Mouse (Mus musculus) liver, embryonic 11.5 days (tissue): ENCODE measurements around the gene Atp1b1. TPM values are rescaled to one million over a fixed set of nuclear protein-coding genes. Genes with fewer than 3 reads are reported as not detected.

Experiments used
- ATAC-seq: fragments of 200-750 bp; cut with Nextera tagmentation; replicated peaks from 2 replicates; pipeline ENCODE4 v1.8.0; 2017; ENCODE audit warnings: moderate number of reproducible peaks, mild to moderate bottlenecking, moderate TSS enrichment, moderate library complexity; ENCODE audit not compliant: low FRiP score
- DNase-seq: peaks from one replicate; pipeline ENCODE4 v3.0.0-alpha.2; 2017; ENCODE audit warnings: low spot score
- H3K27ac ChIP-seq: fragments of 300-500 bp; sonication (generic); 2 replicates; pipeline ENCODE4 v1.5.1; 2014; ENCODE audit warnings: mild to moderate bottlenecking, low read depth, low read length, control low read depth
- H3K27me3 ChIP-seq: fragments of 300-500 bp; sonication (generic); replicated peaks from 2 replicates; pipeline ENCODE4 v1.6.1; 2014; ENCODE audit warnings: low read length, mixed read lengths; ENCODE audit not compliant: control insufficient read depth, insufficient read depth
- H3K36me3 ChIP-seq: fragments of 300-500 bp; sonication (generic); 2 replicates; pipeline ENCODE4 v1.6.1; 2014; ENCODE audit warnings: mild to moderate bottlenecking, low read length, moderate library complexity, mixed read lengths; ENCODE audit not compliant: control insufficient read depth, insufficient read depth
- H3K4me1 ChIP-seq: fragments of 300-500 bp; sonication (generic); replicated peaks from 2 replicates; pipeline ENCODE4 v1.6.1; 2014; ENCODE audit warnings: low read length, mixed read lengths; ENCODE audit not compliant: control insufficient read depth, insufficient read depth
- H3K4me2 ChIP-seq: fragments of 300-500 bp; sonication (generic); 2 replicates; pipeline ENCODE4 v1.6.1; 2014; ENCODE audit warnings: mild to moderate bottlenecking, control low read depth, moderate library complexity
- H3K4me3 ChIP-seq: fragments of 300-500 bp; sonication (generic); 2 replicates; pipeline ENCODE4 v1.5.1; 2014; ENCODE audit warnings: low read depth, low read length, control low read depth
- H3K9ac ChIP-seq: fragments of 300-500 bp; sonication (generic); 2 replicates; pipeline ENCODE4 v1.6.1; 2014; ENCODE audit warnings: low read depth, low read length, control low read depth
- H3K9me3 ChIP-seq: fragments of 300-500 bp; sonication (generic); 2 replicates; pipeline ENCODE4 v1.6.1; 2016; ENCODE audit warnings: low read length, inconsistent platforms, mixed read lengths; ENCODE audit not compliant: control insufficient read depth
- WGBS: fragments of 180-500 bp; shearing (Covaris S2); extraction: QIAGEN DNeasy Blood & Tissue Kit; methylation state at CpG from one replicate; pipeline ENCODE4 v1.1.7; 2014; 5-methylcytosine and 5-hydroxymethylcytosine counted together
- polyA plus RNA-seq: library from polyadenylated mRNA; unstranded; fragments of >200 nt; fragmentation: Nextera tagmentation; extraction: Ambion mirVana; gene quantifications from 2 replicates; pipeline ENCODE4 v1.2.1, GENCODE M21; 2014

Gene Atp1b1
- polyA plus RNA-seq, result 18.2 and 18.6 TPM in 2 replicates

DNA sequence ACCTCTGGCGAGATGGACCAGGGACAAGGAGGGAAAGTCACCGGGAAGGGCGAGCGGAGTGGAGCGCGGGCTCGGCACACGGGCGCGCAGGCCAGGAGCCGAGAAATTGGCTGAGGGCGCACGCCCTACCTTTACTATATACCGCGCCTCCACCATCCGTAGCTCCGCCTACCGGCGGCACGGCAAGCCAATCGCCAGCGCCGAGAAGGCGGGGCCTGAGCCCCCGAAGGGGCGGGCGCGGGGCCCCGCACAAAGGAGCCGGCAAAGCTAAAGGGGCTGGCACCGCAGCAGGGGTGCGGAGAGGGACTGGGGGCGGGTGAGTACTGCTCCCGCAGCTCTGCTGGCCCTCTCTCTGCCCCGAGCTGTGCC lies at the start of gene Atp1b1:
Atp1b1 (minus strand) TSS at position 111 of the 369 bp plus-strand sequence.
- H3K4me1 ChIP-seq, result peaks cover 7% of the 10 kb centered on the region
- 0% methylated on average over 28 of the region's 35 CpGs for WGBS
- ATAC-seq, result peak; percentile 90
- peak within 1 kb of the TSS; percentile 58 for H3K9ac ChIP-seq
- no peaks in the 10 kb centered on the region for H3K36me3 ChIP-seq
- H3K4me2 ChIP-seq, result peak within 1 kb of the TSS; percentile 78
- peak; percentile 70 for DNase-seq
- H3K27me3 ChIP-seq, result peaks cover 61% of the 10 kb centered on the region
- peak within 1 kb of the TSS; percentile 65 for H3K4me3 ChIP-seq
- no peaks in the 10 kb centered on the region for H3K9me3 ChIP-seq
- H3K27ac ChIP-seq, result peak within 1 kb of the TSS; percentile 48; the same call in 1 of the 2 replicates

DNA sequence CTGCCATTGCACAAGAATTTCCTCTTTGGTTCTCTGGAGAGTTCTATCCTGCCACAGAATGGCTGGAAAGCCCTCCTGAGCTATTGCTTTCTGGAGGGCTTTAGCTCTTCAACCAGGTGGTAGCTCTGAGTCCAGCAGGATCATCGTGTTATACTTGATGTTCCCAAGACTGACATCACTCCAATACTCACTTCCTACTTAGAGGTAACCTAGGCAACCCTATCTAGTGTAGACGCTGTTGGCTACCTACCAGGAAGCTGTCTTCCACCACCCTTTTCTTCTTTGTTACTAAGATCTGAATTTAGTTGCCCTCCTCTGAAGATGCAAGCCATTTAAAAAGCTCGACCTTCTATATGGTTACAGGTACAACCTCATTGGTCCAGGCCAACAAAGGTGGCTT lies 46.9 kb upstream of the Atp1b1 start:
- WGBS, result 70% methylated on average over 3 of the region's 3 CpGs
- H3K36me3 ChIP-seq, result no peaks in the 10 kb centered on the region
- no peaks in the 10 kb centered on the region for H3K27me3 ChIP-seq
- H3K4me1 ChIP-seq, result no peaks in the 10 kb centered on the region
- H3K4me2 ChIP-seq, result no peak overlapping the region
- ATAC-seq (no peak), DNase-seq (no peak)
- H3K9ac ChIP-seq, result no peak overlapping the region
- H3K4me3 ChIP-seq, result no peak overlapping the region
- no peaks in the 10 kb centered on the region for H3K9me3 ChIP-seq
- no peak overlapping the region for H3K27ac ChIP-seq

- Histone ChIP-seq H3K27me3 (no peaks in the 10 kb centered on the region), H3K4me2 (no peak overlapping the region), H3K9me3 (no peaks in the 10 kb centered on the region), H3K27ac (no peak overlapping the region), H3K4me1 (no peaks in the 10 kb centered on the region), H3K4me3 (no peak overlapping the region), H3K36me3 (no peaks in the 10 kb centered on the region), H3K9ac (no peak overlapping the region)
- DNase-seq (no peak), ATAC-seq (no peak)
- WGBS, result 53% methylated on average over 8 of the region's 8 CpGs
These were observed 45.1 kb upstream of the Atp1b1 start for GRCm38 (mm10) chr1:164503140-164503730.

- 75% methylated on average over 7 of the region's 7 CpGs for WGBS
- no peaks in the 10 kb centered on the region for H3K27me3 ChIP-seq
- ATAC-seq, result no peak
- DNase-seq, result no peak
- no peaks in the 10 kb centered on the region for H3K36me3 ChIP-seq
- H3K4me3 ChIP-seq, result no peak overlapping the region
- H3K4me1 ChIP-seq, result no peaks in the 10 kb centered on the region
- H3K9ac ChIP-seq, result no peak overlapping the region
- H3K27ac ChIP-seq, result no peak overlapping the region
- no peak overlapping the region for H3K4me2 ChIP-seq
- no peaks in the 10 kb centered on the region for H3K9me3 ChIP-seq
These were observed 44.1 kb upstream of the Atp1b1 start for GRCm38 (mm10) chr1:164502231-164502630.

- no peak for DNase-seq
These were observed 36.8 kb upstream of the Atp1b1 start for GRCm38 (mm10) chr1:164494741-164495512.

DNA sequence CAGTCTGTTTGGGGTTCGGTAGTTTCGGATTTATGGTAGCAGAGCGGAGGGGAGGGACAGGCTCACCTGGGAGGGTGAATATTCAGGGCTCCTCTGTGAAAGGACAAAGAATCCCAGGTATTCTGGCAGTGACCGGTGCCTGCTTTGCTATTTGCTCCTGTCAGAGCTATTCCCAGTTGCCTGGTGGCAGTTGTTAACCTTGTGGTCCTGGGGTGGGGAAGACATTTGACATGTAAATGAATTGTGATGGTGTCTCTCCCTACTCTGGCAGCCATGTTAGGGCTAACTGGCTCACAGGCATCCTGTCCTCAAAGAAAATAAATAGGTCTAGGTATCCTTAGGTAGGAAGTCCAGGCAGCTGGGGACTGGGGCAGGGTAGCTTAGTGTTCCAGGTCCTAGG lies 36.1 kb upstream of the Atp1b1 start:
- H3K36me3 ChIP-seq, result no peaks in the 10 kb centered on the region
- no peak overlapping the region for H3K9ac ChIP-seq
- no peak overlapping the region for H3K4me3 ChIP-seq
- H3K27ac ChIP-seq, result no peak overlapping the region
- no peaks in the 10 kb centered on the region for H3K4me1 ChIP-seq
- no peak for DNase-seq
- no peaks in the 10 kb centered on the region for H3K27me3 ChIP-seq
- H3K4me2 ChIP-seq, result no peak overlapping the region
- WGBS, result 58% methylated on average over 4 of the region's 4 CpGs
- no peaks in the 10 kb centered on the region for H3K9me3 ChIP-seq
- no peak for ATAC-seq

More at GRCm38 (mm10) chr1:164494741-164495512, 36.8 kb upstream of the Atp1b1 start:
- Histone ChIP-seq H3K4me2 (no peak overlapping the region), H3K9ac (no peak overlapping the region), H3K36me3 (no peaks in the 10 kb centered on the region), H3K27me3 (no peaks in the 10 kb centered on the region), H3K9me3 (no peaks in the 10 kb centered on the region), H3K27ac (no peak overlapping the region), H3K4me1 (no peaks in the 10 kb centered on the region), H3K4me3 (no peak overlapping the region)
- WGBS, result 59% methylated on average over 8 of the region's 8 CpGs
- ATAC-seq, result no peak

GRCm38 (mm10) chr1:164493042-164493705 lies 35.0 kb upstream of the Atp1b1 start:
- Histone ChIP-seq H3K4me1 (no peaks in the 10 kb centered on the region), H3K9me3 (no peaks in the 10 kb centered on the region), H3K4me2 (no peak overlapping the region), H3K9ac (no peak overlapping the region), H3K27me3 (no peaks in the 10 kb centered on the region), H3K36me3 (no peaks in the 10 kb centered on the region), H3K4me3 (no peak overlapping the region), H3K27ac (no peak overlapping the region)
- ATAC-seq (no peak), DNase-seq (no peak)
- 76% methylated on average over 8 of the region's 8 CpGs for WGBS

GRCm38 (mm10) chr1:164492476-164492875 lies 34.3 kb upstream of the Atp1b1 start:
- Histone ChIP-seq H3K4me3 (no peak overlapping the region), H3K4me1 (no peaks in the 10 kb centered on the region), H3K27me3 (no peaks in the 10 kb centered on the region), H3K36me3 (no peaks in the 10 kb centered on the region), H3K27ac (no peak overlapping the region), H3K9ac (no peak overlapping the region), H3K9me3 (no peaks in the 10 kb centered on the region), H3K4me2 (no peak overlapping the region)
- ATAC-seq (no peak), DNase-seq (no peak)
- WGBS, result 73% methylated on average over 3 of the region's 3 CpGs
